Mouse (Mus musculus): Measurements from ENCODE around the gene Sh3bp1.
A peak's percentile ranks its signal among the peaks of the same experiment; 100 is the strongest.

Gene Sh3bp1

DNA sequence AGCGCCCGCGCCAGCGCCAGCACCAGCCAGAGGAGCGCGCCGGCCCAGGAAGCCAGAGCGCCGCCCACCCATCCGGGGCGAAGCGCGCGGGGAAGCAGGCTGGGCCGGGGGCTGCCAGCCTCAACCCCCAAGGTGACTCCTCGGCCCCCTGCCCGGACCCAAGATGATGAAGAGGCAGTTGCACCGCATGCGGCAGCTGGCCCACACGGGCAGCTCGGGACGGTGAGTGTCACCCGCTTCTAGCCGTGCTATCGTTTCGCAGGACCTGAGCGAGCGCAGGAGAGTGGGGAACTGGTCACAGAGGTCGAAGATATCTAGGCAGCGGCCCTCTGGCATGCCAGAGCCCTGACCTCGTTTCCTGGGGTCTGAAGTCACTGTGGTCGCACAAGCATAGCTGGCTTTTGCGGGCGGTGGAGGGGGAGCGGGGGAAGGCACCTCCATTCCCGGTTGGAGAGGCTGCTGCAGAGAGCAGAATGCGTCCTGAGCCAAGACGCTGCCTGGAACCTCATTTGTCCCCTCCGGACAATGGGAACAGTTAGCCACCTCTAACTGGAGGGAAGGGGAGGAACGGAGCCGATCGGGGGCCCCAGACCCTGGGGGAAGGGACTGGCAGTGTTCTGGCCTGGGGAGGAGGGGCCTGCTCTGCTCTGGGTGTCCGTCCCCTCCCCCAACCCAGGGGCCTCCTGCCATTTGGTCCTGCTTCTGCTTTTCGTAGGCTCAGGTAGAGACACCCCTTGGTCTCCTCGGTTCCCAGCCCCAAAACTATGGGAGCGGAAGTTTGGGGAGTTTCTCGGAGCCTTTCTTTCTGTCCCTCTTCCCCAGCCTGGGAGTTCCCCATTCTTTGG, at the start of gene Sh3bp1:
Gene Sh3bp1, plus strand, starts transcription at position 29 of the 845 bp plus-strand sequence.
- DNase-seq (ENCODE audit: low spot score): peak; percentile 83

DNA sequence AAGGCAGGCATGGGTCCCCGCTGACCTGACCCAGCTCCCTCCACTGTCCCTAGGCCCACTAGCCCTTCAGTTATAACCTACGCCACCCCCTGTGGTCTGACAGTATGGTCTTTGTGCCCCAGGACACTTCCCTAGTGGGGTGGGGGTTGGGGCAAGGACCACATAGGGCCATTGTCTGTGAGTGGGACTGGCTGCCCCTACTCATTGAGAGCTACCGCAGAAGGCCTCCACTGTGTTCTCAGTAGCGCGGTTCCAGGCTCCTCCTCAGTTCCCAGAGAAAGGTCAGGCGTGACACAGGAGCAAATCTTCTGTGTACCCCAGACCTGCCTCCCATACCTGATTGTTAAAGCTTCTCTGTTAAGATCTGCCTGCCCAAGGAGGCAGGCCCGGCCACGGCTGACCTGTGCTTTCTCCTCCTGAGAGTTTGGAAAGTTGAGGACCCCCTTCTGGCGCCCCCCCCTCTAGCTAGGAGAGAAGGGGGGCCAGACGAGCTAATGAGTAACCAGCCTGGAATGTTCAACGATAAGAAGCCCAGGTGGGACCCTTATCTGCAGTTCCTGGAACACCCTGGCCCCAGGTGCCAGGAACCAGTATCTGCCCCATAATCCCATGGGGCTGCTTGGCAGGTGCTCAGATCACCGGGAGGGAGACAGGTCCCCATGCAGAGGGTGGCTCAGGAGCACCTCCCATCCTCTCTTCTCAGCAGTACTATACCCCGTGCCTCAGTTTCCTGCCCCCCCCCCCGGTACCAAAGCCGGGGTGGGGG, 49.3 kb upstream of the Sh3bp1 start:
- no peak for DNase-seq (ENCODE audit: low spot score)

- DNase-seq (ENCODE audit: low spot score): no peak
Observed at GRCm38 (mm10) chr15:78850944-78851343, 48.6 kb upstream of the Sh3bp1 start.

DNA sequence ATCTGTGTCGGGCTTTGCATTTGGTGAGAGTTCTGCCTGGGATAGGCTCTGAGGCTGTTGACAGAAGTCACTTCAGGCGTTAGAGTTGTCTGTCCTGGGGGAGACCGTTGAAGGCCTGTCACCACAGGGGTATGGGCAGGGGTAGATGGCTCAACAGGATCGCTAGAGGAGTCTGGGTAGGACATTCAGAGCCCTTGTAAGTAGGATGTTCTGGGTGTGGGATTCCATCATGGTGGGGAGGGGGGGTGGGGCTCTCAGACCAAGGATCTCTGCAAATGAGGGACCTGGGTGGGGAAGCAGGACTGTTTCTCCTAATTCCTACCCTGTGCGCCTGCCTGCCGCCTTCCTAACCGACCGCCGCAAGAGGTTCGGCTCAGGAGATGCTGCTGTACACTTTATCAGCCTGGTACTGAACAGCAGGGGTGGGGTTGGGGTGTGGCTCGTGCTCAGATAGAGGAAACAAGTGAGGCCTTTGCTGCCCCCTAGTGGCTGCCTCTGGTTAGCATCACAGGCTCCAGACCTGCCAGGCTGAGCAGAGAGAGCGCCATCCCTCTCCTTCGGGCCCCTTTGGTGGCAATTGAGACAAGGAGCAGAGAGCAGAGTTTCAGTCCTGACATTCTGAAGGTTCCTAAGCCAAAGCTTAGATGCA, 47.9 kb upstream of the Sh3bp1 start:
- peak; percentile 94 for DNase-seq (ENCODE audit: low spot score)

GRCm38 (mm10) chr15:78855303-78855965, 44.1 kb upstream of the Sh3bp1 start, which contains the start of gene Lgals2:
Lgals2 (minus strand) TSS chr15:78855529.
- DNase-seq (ENCODE audit: low spot score): no peak

DNA sequence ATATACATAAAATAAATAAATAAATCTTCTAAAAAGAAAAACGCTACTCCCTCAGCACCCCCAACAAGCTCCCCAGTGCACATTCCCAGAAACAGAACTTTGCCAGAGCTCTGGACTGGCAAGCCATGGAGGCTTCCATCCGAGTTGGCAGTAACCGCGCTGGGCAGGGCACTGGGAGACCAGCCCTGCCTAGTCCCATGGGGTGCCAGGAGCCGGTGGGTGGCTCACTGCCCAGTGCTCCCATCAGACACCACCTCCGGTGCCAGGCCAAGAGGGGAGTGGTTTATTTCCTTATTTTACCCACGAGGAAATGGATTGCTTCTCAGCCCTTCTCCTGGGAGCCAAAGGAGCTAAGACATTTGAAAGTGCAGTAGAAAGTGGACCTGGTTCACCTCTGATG, 42.6 kb upstream of the Sh3bp1 start:
- no peak for DNase-seq (ENCODE audit: low spot score)

DNA sequence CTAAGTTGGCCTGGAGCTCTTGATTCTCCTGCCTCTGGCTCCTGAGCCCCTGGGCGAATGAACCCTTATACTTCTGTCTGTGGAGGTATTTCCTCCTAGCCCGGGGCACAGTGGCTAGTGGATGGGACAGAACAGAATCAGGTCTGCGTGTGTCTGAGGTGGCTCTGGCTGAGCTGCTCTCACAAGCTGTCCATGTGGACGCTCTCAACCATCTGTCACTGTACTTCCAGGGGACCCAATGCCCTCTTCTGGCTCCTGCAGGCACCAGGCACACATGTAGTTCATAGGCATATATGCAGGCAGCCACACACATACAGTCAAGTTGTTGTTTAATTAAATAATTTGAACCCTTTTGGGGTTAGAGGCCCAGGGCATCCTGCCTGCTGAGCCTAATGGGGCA, 40.3 kb upstream of the Sh3bp1 start:
- no peak for DNase-seq (ENCODE audit: low spot score)

- DNase-seq (ENCODE audit: low spot score): no peak
Observed at GRCm38 (mm10) chr15:78859714-78860113, 39.9 kb upstream of the Sh3bp1 start.

- DNase-seq (ENCODE audit: low spot score): no peak
Observed at GRCm38 (mm10) chr15:78862280-78862679, 37.3 kb upstream of the Sh3bp1 start.

GRCm38 (mm10) chr15:78863154-78863553, 36.4 kb upstream of the Sh3bp1 start:
- DNase-seq (ENCODE audit: low spot score): no peak

GRCm38 (mm10) chr15:78863852-78864253, 35.7 kb upstream of the Sh3bp1 start:
- peak; percentile 28 for DNase-seq (ENCODE audit: low spot score)

- peak; percentile 79 for DNase-seq (ENCODE audit: low spot score)
Observed at GRCm38 (mm10) chr15:78868398-78868797, 31.2 kb upstream of the Sh3bp1 start.

DNA sequence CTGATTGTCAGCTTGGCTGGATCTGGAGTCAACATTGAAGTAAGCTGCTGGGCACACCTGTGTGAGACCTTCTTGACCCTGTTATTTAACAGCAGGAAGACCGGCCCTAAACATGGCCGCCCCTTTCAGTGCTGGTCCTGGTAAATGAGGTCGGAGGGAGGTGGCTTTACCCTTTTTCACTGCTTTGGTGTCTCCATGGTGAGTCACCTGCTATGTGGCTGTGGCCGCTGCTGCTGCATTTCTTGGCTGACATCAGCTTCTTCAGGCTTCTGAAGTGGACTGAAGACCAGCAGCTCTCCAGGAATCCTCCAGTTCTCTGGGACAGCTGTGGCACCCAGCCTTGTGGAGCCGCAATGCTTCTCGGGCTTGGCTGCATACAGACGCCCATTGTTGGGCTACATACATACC, 30.7 kb upstream of the Sh3bp1 start:
- peak; percentile 30 for DNase-seq (ENCODE audit: low spot score)

DNA sequence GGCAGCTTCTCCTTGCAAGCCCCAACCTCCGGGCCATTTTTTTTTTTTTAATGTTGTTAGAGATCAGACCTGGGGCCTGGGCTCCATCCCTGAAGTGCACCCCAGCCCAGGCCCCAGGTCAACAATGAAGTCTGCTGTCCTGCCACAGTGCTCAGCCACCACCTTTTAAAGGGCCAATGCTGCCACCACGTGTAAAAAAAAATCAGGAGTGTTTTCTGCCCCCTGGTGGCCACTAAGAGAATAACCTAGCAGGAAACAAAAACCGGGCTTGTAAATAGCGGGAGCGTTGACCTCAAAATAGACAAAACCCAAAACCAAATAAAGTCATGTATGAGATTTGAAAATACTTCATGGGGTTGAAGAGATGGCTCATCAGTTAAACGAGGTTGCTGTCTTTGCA, 29.8 kb upstream of the Sh3bp1 start:
- peak; percentile 81 for DNase-seq (ENCODE audit: low spot score)

GRCm38 (mm10) chr15:78872021-78872608, 27.5 kb upstream of the Sh3bp1 start:
- DNase-seq (ENCODE audit: low spot score): peak; percentile 15

GRCm38 (mm10) chr15:78873803-78874435, 25.6 kb upstream of the Sh3bp1 start:
- DNase-seq (ENCODE audit: low spot score): no peak

DNA sequence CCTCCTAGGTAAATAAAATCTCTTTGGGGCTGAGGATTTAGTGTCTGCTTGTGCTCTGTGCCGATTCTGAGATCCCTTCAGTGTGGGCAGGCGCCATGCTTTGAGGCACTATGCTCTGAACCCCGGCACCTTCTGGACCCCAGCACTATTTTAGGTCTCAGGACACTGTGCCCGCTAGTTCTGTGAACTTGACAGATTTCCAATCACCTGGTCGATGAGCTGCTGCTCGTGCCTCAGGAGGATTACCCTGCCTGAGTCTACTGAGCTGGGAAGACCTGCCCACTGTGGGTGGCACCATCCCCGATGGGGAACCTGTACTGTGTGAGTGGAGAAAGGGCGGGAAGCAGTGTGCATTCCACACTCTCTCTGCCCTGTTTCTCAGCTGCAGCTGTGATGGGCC, 24.6 kb upstream of the Sh3bp1 start:
- no peak for DNase-seq (ENCODE audit: low spot score)

DNA sequence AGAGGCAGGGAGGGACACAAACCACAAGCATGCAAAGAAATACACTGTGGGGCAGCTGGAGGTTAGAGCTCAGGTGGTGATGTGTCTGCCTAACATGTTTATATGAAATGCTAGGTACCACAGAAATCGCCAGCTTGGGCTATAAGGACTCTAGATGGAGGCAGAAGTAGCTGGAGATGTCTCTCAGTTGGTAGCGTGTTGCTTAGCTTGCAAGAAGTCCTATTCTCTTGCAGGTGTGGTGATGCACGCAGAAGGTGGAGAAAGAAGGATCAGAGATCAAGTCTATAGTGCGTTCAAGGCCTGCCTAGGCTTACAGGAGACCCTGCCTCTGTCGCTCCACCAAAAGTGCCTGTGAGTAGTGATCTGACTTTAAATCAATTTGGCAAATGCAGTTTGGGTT, 24.0 kb upstream of the Sh3bp1 start:
- no peak for DNase-seq (ENCODE audit: low spot score)

GRCm38 (mm10) chr15:78876258-78876696, 23.3 kb upstream of the Sh3bp1 start:
- DNase-seq (ENCODE audit: low spot score): peak; percentile 92

GRCm38 (mm10) chr15:78876991-78877809, 22.4 kb upstream of the Sh3bp1 start, which contains the start of gene Gga1:
Gga1 (plus strand) TSS chr15:78877190.
- peak; percentile 99 for DNase-seq (ENCODE audit: low spot score)
